Mouse (Mus musculus) adipose tissue, adult 10 weeks (tissue): ENCODE data around the gene Cfap161. TPM values are rescaled to one million over a fixed set of nuclear protein-coding genes. Genes with fewer than 3 reads are reported as not detected.

ENCODE experiments used
- polyA plus RNA-seq: library from polyadenylated mRNA; stranded (reverse); fragments of 350-450 nt; fragmentation: Illumina TruSeq; extraction: RNeasy Lipid Tissue Mini Kit (QIAGEN cat#74804); gene quantifications from one replicate; pipeline ENCODE4 v1.2.3, GENCODE M21; 2014; ENCODE audit warnings: low read depth, low replicate concordance

Cfap161 gene
- 5.9 TPM for polyA plus RNA-seq

GRCm38 (mm10) chr7:83794705-83795104, at the start of gene Cfap161:
TSS of gene Cfap161 (minus strand) at chr7:83794880.

GRCm38 (mm10) chr7:83745413-83746106, 49.1 kb downstream of the Cfap161 start, which contains the start of gene Il16:
TSS of gene Il16 (minus strand) at chr7:83745726.

Other genes with a start within 250 kb of the Cfap161 start
- gene Tmc3, start 210.0 kb downstream of the Cfap161 start, polyA plus RNA-seq: 0.24 TPM
- gene Stard5, start 162.9 kb downstream of the Cfap161 start, polyA plus RNA-seq: 33.5 TPM
- 7.7 TPM for gene Il16, start 49.2 kb downstream of the Cfap161 start, polyA plus RNA-seq
- gene Tlnrd1, start 89.4 kb upstream of the Cfap161 start, polyA plus RNA-seq: 8.9 TPM
- 65.4 TPM for gene Mesd, start 89.6 kb upstream of the Cfap161 start, polyA plus RNA-seq